Mouse (Mus musculus) forebrain, embryonic 11.5 days (tissue): Measurements from ENCODE around the gene Tbc1d19. TPM values are rescaled to one million over a fixed set of nuclear protein-coding genes. Genes with fewer than 3 reads are reported as not detected.
A peak's percentile ranks its signal among the peaks of the same experiment; 100 is the strongest.

ENCODE experiments used
- ATAC-seq: fragments of 200-750 bp; cut with Nextera tagmentation; replicated peaks from 2 replicates; pipeline ENCODE4 v1.8.0; 2017; ENCODE audit warnings: moderate TSS enrichment; ENCODE audit not compliant: low FRiP score
- DNase-seq: peaks from one replicate; pipeline ENCODE4 v3.0.0-alpha.2; 2017; ENCODE audit warnings: low spot score
- H3K27ac ChIP-seq: fragments of 300-500 bp; sonication (generic); 2 replicates; pipeline ENCODE4 v1.5.1; 2014; ENCODE audit warnings: low read depth, low read length
- H3K27me3 ChIP-seq: fragments of 300-500 bp; sonication (generic); 2 replicates; pipeline ENCODE4 v1.6.1; 2014; ENCODE audit warnings: mild to moderate bottlenecking, low read length, mixed read lengths; ENCODE audit not compliant: control insufficient read depth, insufficient read depth
- H3K36me3 ChIP-seq: fragments of 300-500 bp; sonication (generic); 2 replicates; pipeline ENCODE4 v1.6.1; 2014; ENCODE audit warnings: mild to moderate bottlenecking, low read length, moderate library complexity, mixed read lengths; ENCODE audit not compliant: control insufficient read depth, insufficient read depth
- H3K4me1 ChIP-seq: fragments of 300-500 bp; sonication (generic); replicated peaks from 2 replicates; pipeline ENCODE4 v1.6.1; 2014; ENCODE audit warnings: low read length, mixed read lengths; ENCODE audit not compliant: control insufficient read depth, insufficient read depth
- H3K4me2 ChIP-seq: fragments of 300-500 bp; sonication (generic); 2 replicates; pipeline ENCODE4 v1.6.1; 2014; ENCODE audit warnings: low read depth, mild to moderate bottlenecking, low read length, moderate library complexity, mixed read lengths; ENCODE audit not compliant: severe bottlenecking
- H3K4me3 ChIP-seq: fragments of 300-500 bp; sonication (generic); 2 replicates; pipeline ENCODE4 v1.5.1; 2014; ENCODE audit warnings: low read depth, low read length
- H3K9ac ChIP-seq: fragments of 300-500 bp; sonication (generic); 2 replicates; pipeline ENCODE4 v1.6.1; 2014; ENCODE audit warnings: low read length
- H3K9me3 ChIP-seq: fragments of 300-500 bp; sonication (generic); 2 replicates; pipeline ENCODE4 v1.6.1; 2016; ENCODE audit warnings: low read length, mixed read lengths; ENCODE audit not compliant: control insufficient read depth
- WGBS: fragments of 180-500 bp; shearing (Covaris S2); extraction: QIAGEN DNeasy Blood & Tissue Kit; methylation state at CpG from one replicate; pipeline ENCODE4 v1.1.7; 2014; 5-methylcytosine and 5-hydroxymethylcytosine counted together
- polyA plus RNA-seq: library from polyadenylated mRNA; unstranded; fragments of >200 nt; fragmentation: Nextera tagmentation; extraction: Ambion mirVana; gene quantifications from 2 replicates; pipeline ENCODE4 v1.2.1, GENCODE M21; 2014

Tbc1d19 gene
- polyA plus RNA-seq, 1 experiment from 2014 or later = 63.5 TPM

- H3K36me3 ChIP-seq = no peaks in the 10 kb centered on the region
- no peaks in the 10 kb centered on the region for H3K4me1 ChIP-seq
- ATAC-seq (no peak), DNase-seq (no peak)
- WGBS = 92% methylated on average over 4 of the region's 4 CpGs
- H3K4me3 ChIP-seq = no peak overlapping the region
- no peaks in the 10 kb centered on the region for H3K9me3 ChIP-seq
- H3K27ac ChIP-seq = no peak overlapping the region
- H3K27me3 ChIP-seq = no peaks in the 10 kb centered on the region
- no peak overlapping the region for H3K4me2 ChIP-seq
- H3K9ac ChIP-seq = no peak overlapping the region
These were observed 25.1 kb downstream of the Tbc1d19 start for GRCm38 (mm10) chr5:53834489-53834888.

GRCm38 (mm10) chr5:53841256-53841655 lies 31.9 kb downstream of the Tbc1d19 start:
- no peak overlapping the region for H3K4me2 ChIP-seq
- H3K27ac ChIP-seq = no peak overlapping the region
- ATAC-seq (no peak), DNase-seq (no peak)
- WGBS = 89% methylated on average over 5 of the region's 5 CpGs
- H3K36me3 ChIP-seq = no peaks in the 10 kb centered on the region
- H3K9ac ChIP-seq = no peak overlapping the region
- no peak overlapping the region for H3K4me3 ChIP-seq
- no peaks in the 10 kb centered on the region for H3K4me1 ChIP-seq
- no peaks in the 10 kb centered on the region for H3K9me3 ChIP-seq
- no peaks in the 10 kb centered on the region for H3K27me3 ChIP-seq

GRCm38 (mm10) chr5:53848294-53848942 lies 39.0 kb downstream of the Tbc1d19 start:
- no peaks in the 10 kb centered on the region for H3K4me1 ChIP-seq
- no peak overlapping the region for H3K4me3 ChIP-seq
- no peak overlapping the region for H3K9ac ChIP-seq
- H3K36me3 ChIP-seq = no peaks in the 10 kb centered on the region
- DNase-seq (no peak), ATAC-seq (no peak; the same call in 1 of the 2 replicates)
- no peaks in the 10 kb centered on the region for H3K27me3 ChIP-seq
- 71% methylated on average over 2 of the region's 2 CpGs for WGBS
- no peak overlapping the region for H3K4me2 ChIP-seq
- no peaks in the 10 kb centered on the region for H3K9me3 ChIP-seq
- H3K27ac ChIP-seq = no peak overlapping the region

- Histone ChIP-seq H3K27ac (no peak overlapping the region), H3K36me3 (no peaks in the 10 kb centered on the region; the same call in 1 of the 2 replicates)
- DNase-seq = no peak
These were observed 43.2 kb downstream of the Tbc1d19 start for GRCm38 (mm10) chr5:53852574-53852973.

GRCm38 (mm10) chr5:53854561-53854960 lies 45.2 kb downstream of the Tbc1d19 start:
- no peak for DNase-seq
- WGBS = 83% methylated on average over 6 of the region's 6 CpGs
- no peak overlapping the region for H3K9ac ChIP-seq
- no peaks in the 10 kb centered on the region; the same call in 1 of the 2 replicates for H3K36me3 ChIP-seq
- no peaks in the 10 kb centered on the region for H3K27me3 ChIP-seq
- H3K4me3 ChIP-seq = no peak overlapping the region
- no peak overlapping the region for H3K27ac ChIP-seq
- H3K4me1 ChIP-seq = no peaks in the 10 kb centered on the region
- H3K4me2 ChIP-seq = no peak overlapping the region
- 0 out of 2 replicates have a peak, but pooled peaks have one; percentile 44 for ATAC-seq
- H3K9me3 ChIP-seq = no peaks in the 10 kb centered on the region

More at GRCm38 (mm10) chr5:53852574-53852973, 43.2 kb downstream of the Tbc1d19 start:
- H3K4me2 ChIP-seq = no peak overlapping the region
- H3K9ac ChIP-seq = no peak overlapping the region
- ATAC-seq = no peak
- no peaks in the 10 kb centered on the region for H3K9me3 ChIP-seq
- WGBS = 90% methylated on average over 5 of the region's 5 CpGs
- H3K4me1 ChIP-seq = no peaks in the 10 kb centered on the region
- H3K4me3 ChIP-seq = no peak overlapping the region
- H3K27me3 ChIP-seq = no peaks in the 10 kb centered on the region

- H3K27ac ChIP-seq = no peak overlapping the region
- no peak overlapping the region for H3K4me3 ChIP-seq
- no peaks in the 10 kb centered on the region for H3K27me3 ChIP-seq
- ATAC-seq (no peak), DNase-seq (no peak)
- H3K4me2 ChIP-seq = no peak overlapping the region
- WGBS = 92% methylated on average over 6 of the region's 6 CpGs
- H3K36me3 ChIP-seq = no peaks in the 10 kb centered on the region; the same call in 1 of the 2 replicates
- no peaks in the 10 kb centered on the region for H3K9me3 ChIP-seq
- H3K4me1 ChIP-seq = no peaks in the 10 kb centered on the region
- no peak overlapping the region for H3K9ac ChIP-seq
These were observed 46.6 kb downstream of the Tbc1d19 start for GRCm38 (mm10) chr5:53856011-53856410.

- no peak overlapping the region for H3K9ac ChIP-seq
- H3K27me3 ChIP-seq = no peaks in the 10 kb centered on the region
- no peaks in the 10 kb centered on the region for H3K36me3 ChIP-seq
- 82% methylated on average over 5 of the region's 5 CpGs for WGBS
- ATAC-seq (no peak), DNase-seq (no peak)
- H3K4me1 ChIP-seq = no peaks in the 10 kb centered on the region
- no peaks in the 10 kb centered on the region for H3K9me3 ChIP-seq
- no peak overlapping the region for H3K27ac ChIP-seq
- no peak overlapping the region for H3K4me2 ChIP-seq
- H3K4me3 ChIP-seq = no peak overlapping the region
These were observed 55.7 kb downstream of the Tbc1d19 start for GRCm38 (mm10) chr5:53865146-53865545.

- Histone ChIP-seq H3K4me3 (no peak overlapping the region), H3K9ac (no peak overlapping the region), H3K27ac (no peak overlapping the region), H3K27me3 (no peaks in the 10 kb centered on the region), H3K4me2 (no peak overlapping the region), H3K9me3 (no peaks in the 10 kb centered on the region), H3K36me3 (no peaks in the 10 kb centered on the region), H3K4me1 (no peaks in the 10 kb centered on the region)
- 91% methylated on average over 6 of the region's 6 CpGs for WGBS
- ATAC-seq (no peak), DNase-seq (no peak)
These were observed 56.6 kb downstream of the Tbc1d19 start for GRCm38 (mm10) chr5:53865991-53866390.

- no peak overlapping the region for H3K4me2 ChIP-seq
- no peak overlapping the region for H3K27ac ChIP-seq
- H3K9me3 ChIP-seq = no peaks in the 10 kb centered on the region
- no peaks in the 10 kb centered on the region for H3K36me3 ChIP-seq
- DNase-seq = peak; percentile 71
- no peak overlapping the region for H3K4me3 ChIP-seq
- H3K4me1 ChIP-seq = no peaks in the 10 kb centered on the region
- no peak overlapping the region for H3K9ac ChIP-seq
- 33% methylated on average over 6 of the region's 6 CpGs for WGBS
- peak; percentile 81 for ATAC-seq
- no peaks in the 10 kb centered on the region for H3K27me3 ChIP-seq
These were observed 62.4 kb downstream of the Tbc1d19 start for GRCm38 (mm10) chr5:53871665-53872312.
